Mouse (Mus musculus) kidney, embryonic 14.5 days (tissue): ENCODE results near the gene Slc25a10. TPM values are rescaled to one million over a fixed set of nuclear protein-coding genes. Genes with fewer than 3 reads are reported as not detected.

Experiments used
- ATAC-seq: fragments of 200-750 bp; cut with Nextera tagmentation; 2 replicates; pipeline ENCODE4 v1.8.0; 2017; ENCODE audit warnings: moderate number of reproducible peaks, mild to moderate bottlenecking, moderate TSS enrichment, moderate library complexity; ENCODE audit not compliant: low FRiP score, low TSS enrichment
- H3K27ac ChIP-seq: fragments of 300-500 bp; sonication (generic); 2 replicates; pipeline ENCODE4 v1.5.1; 2014; ENCODE audit warnings: low read depth, mild to moderate bottlenecking, low read length, moderate library complexity, mixed read lengths
- H3K27me3 ChIP-seq: fragments of 300-500 bp; sonication (generic); 2 replicates; pipeline ENCODE4 v1.6.1; 2014; ENCODE audit warnings: mild to moderate bottlenecking, low read length; ENCODE audit not compliant: control insufficient read depth, insufficient read depth
- H3K36me3 ChIP-seq: fragments of 300-500 bp; sonication (generic); 2 replicates; pipeline ENCODE4 v1.6.1; 2014; ENCODE audit warnings: low read length, mixed read lengths; ENCODE audit not compliant: control insufficient read depth, insufficient read depth
- H3K4me1 ChIP-seq: fragments of 300-500 bp; sonication (generic); 2 replicates; pipeline ENCODE4 v1.6.1; 2014; ENCODE audit warnings: low read length, mixed read lengths; ENCODE audit not compliant: control insufficient read depth, insufficient read depth
- H3K4me2 ChIP-seq: fragments of 300-500 bp; sonication (generic); replicated peaks from 2 replicates; pipeline ENCODE4 v1.6.1; 2014; ENCODE audit warnings: low read depth, mild to moderate bottlenecking, low read length
- H3K4me3 ChIP-seq: fragments of 300-500 bp; sonication (generic); 2 replicates; pipeline ENCODE4 v1.5.1; 2014; ENCODE audit warnings: mild to moderate bottlenecking, low read length
- H3K9ac ChIP-seq: fragments of 300-500 bp; sonication (generic); 2 replicates; pipeline ENCODE4 v1.6.1; 2014; ENCODE audit warnings: low read depth, mild to moderate bottlenecking, low read length, moderate library complexity
- H3K9me3 ChIP-seq: fragments of 300-500 bp; sonication (generic); 2 replicates; pipeline ENCODE4 v1.6.1; 2016; ENCODE audit warnings: low read length; ENCODE audit not compliant: control insufficient read depth
- WGBS: fragments of 180-500 bp; shearing (Covaris S2); extraction: QIAGEN DNeasy Blood & Tissue Kit; methylation state at CpG from one replicate; pipeline ENCODE4 v1.1.7; 2014; 5-methylcytosine and 5-hydroxymethylcytosine counted together
- polyA plus RNA-seq: library from polyadenylated mRNA; unstranded; fragments of >200 nt; fragmentation: Nextera tagmentation; extraction: Ambion mirVana; gene quantifications from 2 replicates; pipeline ENCODE4 v1.2.1, GENCODE M21; 2014

The Slc25a10 gene
- polyA plus RNA-seq, 1 experiment from 2014 or later: 79.1 TPM

- Histone ChIP-seq H3K4me3 (no peak overlapping the region), H3K4me1 (no peaks in the 10 kb centered on the region), H3K27me3 (no peaks in the 10 kb centered on the region; the same call in 1 of the 2 replicates), H3K9me3 (no peaks in the 10 kb centered on the region), H3K36me3 (no peaks in the 10 kb centered on the region), H3K4me2 (no peak overlapping the region), H3K27ac (no peak overlapping the region), H3K9ac (no peak overlapping the region)
- ATAC-seq: no peak
- WGBS: 89% methylated on average over 8 of the region's 8 CpGs
Measured at GRCm38 (mm10) chr11:120522581-120522980, 30.9 kb downstream of the Slc25a10 start.

GRCm38 (mm10) chr11:120525959-120526358, 34.3 kb downstream of the Slc25a10 start:
- Histone ChIP-seq H3K36me3 (no peaks in the 10 kb centered on the region), H3K9ac (no peak overlapping the region), H3K27me3 (peaks cover 24% of the 10 kb centered on the region), H3K4me2 (no peak overlapping the region), H3K4me1 (0 out of 2 replicates have a peak, but pooled peaks cover 6% of the 10 kb centered on the region), H3K4me3 (no peak overlapping the region), H3K9me3 (no peaks in the 10 kb centered on the region), H3K27ac (no peak overlapping the region)
- ATAC-seq: no peak
- WGBS: 78% methylated on average over 2 of the region's 2 CpGs

GRCm38 (mm10) chr11:120527690-120528354, 36.2 kb downstream of the Slc25a10 start:
- Histone ChIP-seq H3K4me2 (no peak overlapping the region), H3K4me3 (no peak overlapping the region), H3K9me3 (no peaks in the 10 kb centered on the region), H3K9ac (no peak overlapping the region), H3K27ac (no peak overlapping the region), H3K4me1 (0 out of 2 replicates have a peak, but pooled peaks cover 8% of the 10 kb centered on the region), H3K36me3 (no peaks in the 10 kb centered on the region), H3K27me3 (peaks cover 42% of the 10 kb centered on the region)
- no peak for ATAC-seq
- whole genome bisulfite sequencing: 79% methylated on average over 9 of the region's 9 CpGs

- WGBS: 60% methylated on average over 4 of the region's 4 CpGs
- H3K36me3 ChIP-seq: no peaks in the 10 kb centered on the region
- H3K4me3 ChIP-seq: no peak overlapping the region
- H3K4me2 ChIP-seq: no peak overlapping the region
- H3K27ac ChIP-seq: no peak overlapping the region
- 0 out of 2 replicates have a peak, but pooled peaks cover 8% of the 10 kb centered on the region for H3K4me1 ChIP-seq
- H3K9me3 ChIP-seq: no peaks in the 10 kb centered on the region
- peaks cover 46% of the 10 kb centered on the region for H3K27me3 ChIP-seq
- no peak overlapping the region for H3K9ac ChIP-seq
- no peak for ATAC-seq
Measured at GRCm38 (mm10) chr11:120528903-120529302, 37.3 kb downstream of the Slc25a10 start.

DNA sequence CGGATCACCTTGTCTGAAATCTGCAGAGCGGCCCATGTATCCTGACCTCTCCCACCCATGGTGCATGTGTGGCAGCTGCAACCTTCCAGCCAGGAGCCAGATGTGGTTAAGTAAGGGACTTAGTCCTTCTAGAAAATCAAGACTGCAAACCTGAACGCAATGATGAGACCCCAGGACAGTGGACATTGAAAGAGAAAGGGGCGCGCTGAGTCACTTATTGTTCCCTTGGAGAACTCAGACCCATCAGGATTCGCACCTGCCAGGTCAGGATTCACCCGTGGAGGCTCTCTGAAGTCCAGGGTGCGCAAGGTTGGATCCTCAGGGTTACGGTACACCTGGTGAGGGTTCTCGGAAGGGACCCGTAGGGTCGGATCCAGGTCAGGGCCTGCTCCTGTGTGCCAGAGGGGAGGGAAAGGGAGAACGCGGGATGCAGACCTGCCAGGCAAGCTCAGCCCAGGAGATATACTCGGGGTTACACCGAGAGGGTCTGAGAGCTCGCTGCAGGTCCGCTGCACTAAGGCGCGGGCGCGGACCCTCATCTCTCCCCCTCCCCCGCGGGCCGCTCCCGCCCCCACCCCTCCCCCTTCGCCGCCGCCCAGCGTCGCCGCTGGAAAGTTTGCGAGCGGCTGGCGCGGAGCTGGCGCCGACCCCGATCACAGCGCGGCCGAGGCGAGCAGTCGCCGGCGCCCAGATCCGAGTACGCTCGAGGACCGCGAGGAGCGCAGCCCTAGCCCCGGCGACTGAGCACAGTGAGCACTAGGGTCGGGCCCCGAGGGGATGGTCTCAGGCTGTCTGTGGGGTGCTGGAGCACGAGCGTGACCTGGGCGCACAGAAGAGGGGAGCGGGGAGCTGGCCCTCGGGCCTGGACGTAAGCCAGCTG, 38.7 kb downstream of the Slc25a10 start, which contains the start of gene Gcgr:
Gene Gcgr, plus strand, starts transcription at position 615 of the 880 bp plus-strand sequence.
- peaks cover 46% of the 10 kb centered on the region for H3K27me3 ChIP-seq
- no peaks in the 10 kb centered on the region for H3K36me3 ChIP-seq
- H3K4me3 ChIP-seq: peak within 1 kb of the TSS; percentile 42
- no peak within 1 kb of the TSS for H3K27ac ChIP-seq
- 0 out of 2 replicates have a peak, but pooled peaks cover 8% of the 10 kb centered on the region for H3K4me1 ChIP-seq
- H3K4me2 ChIP-seq: peak within 1 kb of the TSS; percentile 71
- WGBS: 9% methylated on average over 47 of the region's 62 CpGs
- ATAC-seq: 0 out of 2 replicates have a peak, but pooled peaks have one; percentile 36
- H3K9me3 ChIP-seq: no peaks in the 10 kb centered on the region
- H3K9ac ChIP-seq: peak within 1 kb of the TSS; percentile 54

GRCm38 (mm10) chr11:120531646-120532045, 40.0 kb downstream of the Slc25a10 start:
- H3K27ac ChIP-seq: no peak overlapping the region
- ATAC-seq: no peak
- no peak overlapping the region for H3K4me2 ChIP-seq
- 28% methylated on average over 9 of the region's 9 CpGs for WGBS
- H3K27me3 ChIP-seq: peaks cover 46% of the 10 kb centered on the region
- no peak overlapping the region for H3K9ac ChIP-seq
- H3K4me3 ChIP-seq: no peak overlapping the region
- H3K4me1 ChIP-seq: 0 out of 2 replicates have a peak, but pooled peaks cover 8% of the 10 kb centered on the region
- H3K9me3 ChIP-seq: no peaks in the 10 kb centered on the region
- no peaks in the 10 kb centered on the region for H3K36me3 ChIP-seq

DNA sequence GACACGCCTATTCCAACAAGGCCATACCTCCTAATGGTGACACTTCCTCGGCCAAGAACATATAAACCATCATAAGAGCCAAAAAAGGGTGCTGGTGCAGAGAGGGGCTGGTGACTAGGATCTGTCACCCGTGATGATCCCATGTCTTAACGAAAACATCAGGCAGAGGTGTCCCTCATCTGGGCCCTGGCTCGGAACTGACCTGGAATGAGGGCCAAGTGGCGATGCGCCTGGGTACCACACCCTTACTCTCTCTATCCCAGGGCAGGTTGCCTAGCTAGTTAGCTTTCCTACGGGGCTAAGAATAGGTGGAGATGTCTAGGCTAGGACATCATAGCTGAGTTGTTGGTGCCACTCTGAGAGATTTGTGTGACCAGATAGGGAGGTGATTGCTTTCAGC, 42.5 kb downstream of the Slc25a10 start:
- no peak for ATAC-seq
- no peak overlapping the region for H3K27ac ChIP-seq
- WGBS: 82% methylated on average over 8 of the region's 8 CpGs
- peaks cover 17% of the 10 kb centered on the region for H3K4me1 ChIP-seq
- H3K27me3 ChIP-seq: peaks cover 41% of the 10 kb centered on the region
- no peak overlapping the region for H3K4me2 ChIP-seq
- no peak overlapping the region for H3K4me3 ChIP-seq
- no peaks in the 10 kb centered on the region for H3K9me3 ChIP-seq
- H3K9ac ChIP-seq: no peak overlapping the region
- H3K36me3 ChIP-seq: no peaks in the 10 kb centered on the region

DNA sequence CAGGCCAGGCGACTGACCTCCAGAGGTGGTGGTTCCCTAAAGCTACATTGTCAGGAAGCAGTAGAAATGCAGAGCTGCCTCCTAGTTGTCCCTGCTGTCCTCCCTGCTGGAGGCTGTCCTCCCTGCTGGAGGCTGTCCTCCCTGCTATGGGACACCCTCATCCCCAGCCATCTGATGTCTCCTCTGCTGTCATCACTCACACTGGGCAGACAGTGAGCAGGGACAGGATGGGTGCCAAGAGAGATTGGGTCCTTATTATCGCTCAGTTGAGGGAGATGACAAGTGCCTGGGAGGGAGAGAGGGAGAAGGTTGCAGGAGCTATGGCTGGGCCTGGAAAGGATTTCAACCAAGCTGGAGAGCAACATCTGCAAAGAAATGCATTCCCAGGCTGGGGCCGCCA, 43.5 kb downstream of the Slc25a10 start:
- Histone ChIP-seq H3K4me1 (peaks cover 27% of the 10 kb centered on the region), H3K36me3 (no peaks in the 10 kb centered on the region), H3K27ac (no peak overlapping the region), H3K27me3 (peaks cover 30% of the 10 kb centered on the region), H3K9ac (no peak overlapping the region), H3K9me3 (no peaks in the 10 kb centered on the region), H3K4me2 (no peak overlapping the region), H3K4me3 (no peak overlapping the region)
- WGBS: 78% methylated on average over 3 of the region's 3 CpGs
- ATAC-seq: no peak

DNA sequence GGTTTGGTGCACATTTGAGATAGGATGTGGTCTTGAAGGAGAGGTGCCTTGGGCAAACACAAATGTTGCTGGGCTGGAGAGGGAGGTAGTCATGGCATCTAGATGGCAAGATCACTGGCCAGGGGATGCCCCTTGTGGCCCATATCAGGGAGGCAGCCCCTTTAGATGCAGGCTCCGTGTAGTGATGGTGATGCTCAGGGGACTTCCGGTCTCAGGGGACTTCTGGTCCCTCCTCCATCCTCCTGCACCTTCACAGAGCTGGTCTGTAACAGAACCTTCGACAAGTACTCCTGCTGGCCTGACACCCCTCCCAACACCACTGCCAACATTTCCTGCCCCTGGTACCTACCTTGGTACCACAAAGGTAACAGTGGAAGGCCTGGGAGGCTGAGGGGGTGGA, 44.2 kb downstream of the Slc25a10 start:
- Histone ChIP-seq H3K27ac (no peak overlapping the region), H3K27me3 (peaks cover 24% of the 10 kb centered on the region), H3K9ac (no peak overlapping the region), H3K4me2 (no peak overlapping the region), H3K9me3 (no peaks in the 10 kb centered on the region), H3K4me1 (peaks cover 23% of the 10 kb centered on the region), H3K36me3 (no peaks in the 10 kb centered on the region), H3K4me3 (no peak overlapping the region)
- ATAC-seq: no peak
- WGBS: 64% methylated on average over 3 of the region's 3 CpGs
